16 mouse cellular contexts compared by ENCODE assay signal in genomic region chr3:125048429-125048828, GRCm38 (mm10).
"Had no signal": no experiment of that assay in that cellular context is flagged by ENCODE, and none has a peak within 500 bp of the region (broad histone marks: within the 10 kb centered on the region; RNA-seq: fewer than 3 reads in every experiment).

No protein-coding gene starts in this region.

- H3K4me3 ChIP-seq: neural tube, embryonic 13.5 days; neural tube, embryonic 15.5 days; stomach, embryonic 15.5 days had no signal

- H3K27me3 ChIP-seq: neural tube, embryonic 13.5 days; neural tube, embryonic 15.5 days; stomach, embryonic 15.5 days had no signal

- DNase-seq: retina, postnatal 1 day; right cerebral cortex, adult 18-20 months; right cerebral cortex, postnatal 14 days; right cerebral cortex, postnatal 25 days; right cerebral cortex, postnatal 4 days; spleen, adult 18-20 months; thymus, adult 18-20 months; thymus, adult 2 months; thymus, postnatal 14 days; thymus, postnatal 25 days; thymus, postnatal 36 days; thymus, postnatal 4 days had no signal

- H3K27ac ChIP-seq: neural tube, embryonic 13.5 days; neural tube, embryonic 15.5 days; stomach, embryonic 15.5 days; stomach, postnatal 0 days had no signal

- H3K9ac ChIP-seq: neural tube, embryonic 13.5 days; neural tube, embryonic 15.5 days; stomach, embryonic 15.5 days had no signal

- H3K9me3 ChIP-seq: neural tube, embryonic 13.5 days; neural tube, embryonic 15.5 days; stomach, embryonic 15.5 days had no signal

- H3K4me1 ChIP-seq: neural tube, embryonic 13.5 days; neural tube, embryonic 15.5 days; stomach, embryonic 15.5 days had no signal

- H3K36me3 ChIP-seq: neural tube, embryonic 13.5 days; neural tube, embryonic 15.5 days; stomach, embryonic 15.5 days had no signal
